Mouse (Mus musculus) MEL (cell line): ENCODE results near the gene Smim24. TPM values are rescaled to one million over a fixed set of nuclear protein-coding genes. Genes with fewer than 3 reads are reported as not detected.

Experiments
- DNase-seq: peaks from one replicate; pipeline ENCODE4 v3.0.0; 2011; ENCODE audit warnings: low read depth, low spot score
- H3K27ac ChIP-seq: 2 replicates; pipeline ENCODE4 v1.5.1; 2012; ENCODE audit warnings: low read depth, mild to moderate bottlenecking, control low read depth, low read length, moderate library complexity; ENCODE audit not compliant: control insufficient read depth
- H3K27me3 ChIP-seq, 2 experiments: fragments of 150-350 bp in 1 of 2; sonication (generic) in 1 of 2; 2 replicates each; pipeline ENCODE4 v1.6.1; 2012; ENCODE audit warnings: low read length in 2 of 2, mild to moderate bottlenecking in 2 of 2, improper control_type of control experiment in 1 of 2, moderate library complexity in 1 of 2; ENCODE audit not compliant: insufficient read depth in 2 of 2, control insufficient read depth in 1 of 2
- H3K36me3 ChIP-seq, 2 experiments: 2 replicates each; pipeline ENCODE4 v1.6.1; 2012 to 2014; ENCODE audit warnings: low read length in 2 of 2, improper control_type of control experiment in 1 of 2, inconsistent platforms in 1 of 2, mild to moderate bottlenecking in 1 of 2; ENCODE audit not compliant: insufficient read depth in 2 of 2, control insufficient read depth in 1 of 2
- H3K4me1 ChIP-seq, 2 experiments: fragments of 150-350 bp in 1 of 2; sonication (generic) in 1 of 2; 2 replicates each; pipeline ENCODE4 v1.6.1; 2012; ENCODE audit warnings: low read length in 2 of 2, improper control_type of control experiment in 1 of 2, mild to moderate bottlenecking in 1 of 2; ENCODE audit not compliant: insufficient read depth in 2 of 2, control insufficient read depth in 1 of 2
- H3K4me3 ChIP-seq, 2 experiments: fragments of 150-350 bp in 1 of 2; sonication (generic) in 1 of 2; 2 replicates each; pipeline ENCODE4 v1.5.1; 2012; ENCODE audit warnings: low read depth in 2 of 2, low read length in 2 of 2, mild to moderate bottlenecking in 2 of 2, moderate library complexity in 2 of 2, control low read depth in 1 of 2, improper control_type of control experiment in 1 of 2; ENCODE audit not compliant: control insufficient read depth in 1 of 2, insufficient read depth in 1 of 2
- H3K79me2 ChIP-seq: 2 replicates; pipeline ENCODE4 v1.6.1; 2012; ENCODE audit warnings: mild to moderate bottlenecking, low read length, moderate library complexity; ENCODE audit not compliant: control insufficient read depth, poor library complexity, insufficient read depth
- H3K9ac ChIP-seq: 2 replicates; pipeline ENCODE4 v1.6.1; 2012; ENCODE audit warnings: low read depth, mild to moderate bottlenecking, control low read depth, low read length, moderate library complexity; ENCODE audit not compliant: control insufficient read depth, poor library complexity, severe bottlenecking
- H3K9me3 ChIP-seq: fragments of 150-350 bp; sonication (generic); replicated peaks from 2 replicates; pipeline ENCODE4 v1.6.1; 2012; ENCODE audit warnings: mild to moderate bottlenecking, low read length, improper control_type of control experiment, moderate library complexity; ENCODE audit not compliant: insufficient read depth
- CHD1 ChIP-seq: IDR thresholded peaks from 2 replicates; pipeline ENCODE4 v1.6.1; 2012; ENCODE audit warnings: low read depth, mild to moderate bottlenecking, inconsistent platforms, low read length, improper control_type of control experiment
- E2F4 ChIP-seq: IDR thresholded peaks from 2 replicates; pipeline ENCODE4 v1.6.1; 2011; ENCODE audit warnings: low read depth, low read length, improper control_type of control experiment, borderline replicate concordance
- EP300 ChIP-seq, 2 experiments: IDR thresholded peaks; 2 replicates each; pipeline ENCODE4 v1.6.1; 2011; ENCODE audit warnings: improper control_type of control experiment in 2 of 2, low read length in 2 of 2, low read depth in 1 of 2, mild to moderate bottlenecking in 1 of 2
- ETS1 ChIP-seq: IDR thresholded peaks from 2 replicates; pipeline ENCODE4 v1.6.1; 2012; ENCODE audit warnings: low read depth, mild to moderate bottlenecking, inconsistent platforms, low read length, improper control_type of control experiment, moderate library complexity
- GABPA ChIP-seq: IDR thresholded peaks from 2 replicates; pipeline ENCODE4 v1.6.1; 2012; ENCODE audit warnings: low read depth, mild to moderate bottlenecking, inconsistent platforms, low read length, improper control_type of control experiment, moderate library complexity
- HCFC1 ChIP-seq: IDR thresholded peaks from 2 replicates; pipeline ENCODE4 v1.6.1; 2012; ENCODE audit warnings: low read depth, mild to moderate bottlenecking, inconsistent platforms, low read length, improper control_type of control experiment, moderate library complexity
- JUND ChIP-seq: IDR thresholded peaks from 2 replicates; pipeline ENCODE4 v1.6.1; 2011; ENCODE audit warnings: low read depth, mild to moderate bottlenecking, improper control_type of control experiment, low read length
- KAT2A ChIP-seq: conservative IDR thresholded peaks from 2 replicates; pipeline ENCODE4 v1.6.1; 2012; ENCODE audit warnings: low read depth, low read length, improper control_type of control experiment, inconsistent platforms
- MAX ChIP-seq: IDR thresholded peaks from 2 replicates; pipeline ENCODE4 v1.6.1; 2011; ENCODE audit warnings: low read length, improper control_type of control experiment
- MEF2A ChIP-seq: IDR thresholded peaks from 2 replicates; pipeline ENCODE4 v1.6.1; 2014; ENCODE audit warnings: low read depth, mild to moderate bottlenecking, inconsistent platforms, low read length, improper control_type of control experiment; ENCODE audit not compliant: poor library complexity, insufficient replicate concordance, severe bottlenecking; ENCODE audit errors: extremely low read depth
- MXI1 ChIP-seq: IDR thresholded peaks from 2 replicates; pipeline ENCODE4 v1.6.1; 2011; ENCODE audit warnings: mild to moderate bottlenecking, low read depth, low read length, improper control_type of control experiment
- MYC ChIP-seq: IDR thresholded peaks from 2 replicates; pipeline ENCODE4 v1.6.1; 2011; ENCODE audit warnings: low read depth, mild to moderate bottlenecking, low read length, improper control_type of control experiment, moderate library complexity
- NELFE ChIP-seq: IDR thresholded peaks from 2 replicates; pipeline ENCODE4 v1.6.1; 2011; ENCODE audit warnings: low read depth, low read length, improper control_type of control experiment
- POLR2AphosphoS2 ChIP-seq: IDR thresholded peaks from 2 replicates; pipeline ENCODE4 v1.6.1; 2011; ENCODE audit warnings: low read length, improper control_type of control experiment
- POLR2AphosphoS5 ChIP-seq: IDR thresholded peaks from 2 replicates; pipeline ENCODE4 v1.6.1; 2012; ENCODE audit warnings: low read depth, borderline replicate concordance, mild to moderate bottlenecking, inconsistent platforms, low read length, moderate library complexity, mixed read lengths
- SMC3 ChIP-seq: IDR thresholded peaks from 2 replicates; pipeline ENCODE4 v1.6.1; 2011; ENCODE audit warnings: low read depth, low read length, improper control_type of control experiment
- TBP ChIP-seq: IDR thresholded peaks from 2 replicates; pipeline ENCODE4 v1.8.0; 2011; ENCODE audit warnings: low read depth, low read length, improper control_type of control experiment
- TCF12 ChIP-seq: IDR thresholded peaks from 2 replicates; pipeline ENCODE4 v1.6.1; 2014; ENCODE audit warnings: low read depth, mild to moderate bottlenecking, inconsistent platforms, low read length, improper control_type of control experiment, moderate library complexity
- UBTF ChIP-seq: IDR thresholded peaks from 2 replicates; pipeline ENCODE4 v1.6.1; 2012; ENCODE audit warnings: low read depth, mild to moderate bottlenecking, inconsistent platforms, low read length, improper control_type of control experiment, moderate library complexity, borderline replicate concordance; ENCODE audit not compliant: insufficient read depth
- USF1 ChIP-seq: IDR thresholded peaks from 2 replicates; pipeline ENCODE4 v1.6.1; 2014; ENCODE audit warnings: low read depth, mild to moderate bottlenecking, inconsistent platforms, low read length, improper control_type of control experiment, moderate library complexity
- USF2 ChIP-seq, 2 experiments: IDR thresholded peaks; 2 replicates each; pipeline ENCODE4 v1.6.1; 2011 to 2012; ENCODE audit warnings: improper control_type of control experiment in 2 of 2, low read length in 2 of 2, borderline replicate concordance in 1 of 2, inconsistent platforms in 1 of 2, low read depth in 1 of 2, mild to moderate bottlenecking in 1 of 2; ENCODE audit not compliant: insufficient read depth in 1 of 2
- ZC3H11A ChIP-seq: IDR thresholded peaks from 2 replicates; pipeline ENCODE4 v1.6.1; 2012; ENCODE audit warnings: low read depth, mild to moderate bottlenecking, inconsistent platforms, low read length, improper control_type of control experiment
- ZKSCAN1 ChIP-seq: IDR thresholded peaks from 2 replicates; pipeline ENCODE4 v1.6.1; 2012; ENCODE audit warnings: low read depth, mild to moderate bottlenecking, inconsistent platforms, low read length, improper control_type of control experiment, moderate library complexity
- ZMIZ1 ChIP-seq: IDR thresholded peaks from 2 replicates; pipeline ENCODE4 v1.6.1; 2012; ENCODE audit warnings: low read depth, mild to moderate bottlenecking, inconsistent platforms, low read length, improper control_type of control experiment, moderate library complexity
- ZNF384 ChIP-seq: IDR thresholded peaks from 2 replicates; pipeline ENCODE4 v1.6.1; 2012; ENCODE audit warnings: low read depth, mild to moderate bottlenecking, inconsistent platforms, low read length, improper control_type of control experiment
- polyA plus RNA-seq, 2 experiments: library from polyadenylated mRNA; stranded (reverse) in 1 of 2; unstranded in 1 of 2; fragments of >175 nt in 1 of 2; fragments of >200 nt in 1 of 2; gene quantifications; 2 replicates each; pipeline versions ENCODE4 v1.2.1 to v1.2.4; 2012; ENCODE audit warnings: low replicate concordance in 2 of 2, low read depth in 1 of 2; ENCODE audit not compliant: insufficient read length in 2 of 2, insufficient read depth in 1 of 2, missing spikeins in 1 of 2
- total RNA-seq: library from RNA; depleted of rRNA; stranded (reverse); fragments of 300-350 nt; gene quantifications from 2 replicates; pipeline ENCODE4 v1.2.3, GENCODE M21; 2012

The Smim24 gene
- total and polyA plus RNA-seq, 3 experiments: 6.7 to 29.5 TPM; not detected in 1

GRCm38 (mm10) chr10:81387716-81388115, 5.1 kb upstream of the Smim24 start:
- H3K4me3 ChIP-seq: no peak overlapping the region
- no peak for TF ChIP-seq SMC3
- TF ChIP-seq MYC: no peak
- TF ChIP-seq MAX: no peak
- no peak for TF ChIP-seq POLR2AphosphoS5
- no peak for TF ChIP-seq POLR2AphosphoS2
- TF ChIP-seq MXI1: no peak
- no peak for TF ChIP-seq ETS1
- TF ChIP-seq UBTF: no peak
- TF ChIP-seq KAT2A: no peak
- no peak for TF ChIP-seq USF2 (IDR thresholded peaks at IDR 0.05; ENCODE audit: borderline replicate concordance in 1 of 2, insufficient read depth in 1 of 2, low read depth in 1 of 2, low read length in 2 of 2)
- no peak for TF ChIP-seq TBP
- TF ChIP-seq MEF2A: no peak
- no peak for TF ChIP-seq CHD1
- no peak for TF ChIP-seq GABPA
- no peak for TF ChIP-seq ZC3H11A
- no peak for TF ChIP-seq JUND
- TF ChIP-seq USF1: no peak
- TF ChIP-seq, all 39 proteins: peak for 0
- Histone ChIP-seq H3K36me3 (peaks cover 0 to 11% of the 10 kb centered on the region in 2 experiments; a peak in 2 of 4 replicates), H3K4me1 (peaks cover 4 to 18% of the 10 kb centered on the region in 2 experiments), H3K27me3 (no peaks in the 10 kb centered on the region), H3K9me3 (no peaks in the 10 kb centered on the region), H3K9ac (no peak overlapping the region), H3K27ac (no peak overlapping the region), H3K79me2 (peaks cover 17% of the 10 kb centered on the region)
- DNase-seq: no peak

GRCm38 (mm10) chr10:81388505-81389055, 4.3 kb upstream of the Smim24 start, which contains the start of gene Gm48552:
Gene Gm48552 (plus strand): TSS chr10:81389005.
- H3K27me3 ChIP-seq: no peaks in the 10 kb centered on the region
- H3K36me3 ChIP-seq: peaks cover 0 to 4% of the 10 kb centered on the region in 2 experiments; a peak in 1 of 4 replicates
- H3K4me1 ChIP-seq: peaks cover 3 to 17% of the 10 kb centered on the region in 2 experiments; a peak in 3 of 4 replicates
- H3K27ac ChIP-seq: no peak within 1 kb of the TSS
- no peak for TF ChIP-seq TBP
- TF ChIP-seq ZNF384: no peak
- TF ChIP-seq E2F4: no peak
- no peak for TF ChIP-seq SMC3
- no peak for TF ChIP-seq TCF12
- TF ChIP-seq HCFC1: no peak
- no peak for TF ChIP-seq KAT2A
- TF ChIP-seq ZKSCAN1: no peak
- no peak for TF ChIP-seq MYC
- no peak for TF ChIP-seq POLR2AphosphoS2
- TF ChIP-seq EP300 (IDR thresholded peaks at IDR 0.05; ENCODE audit: low read depth in 1 of 2, low read length in 2 of 2): no peak
- TF ChIP-seq JUND: no peak
- TF ChIP-seq USF1: no peak
- no peak for TF ChIP-seq MAX
- no peak for TF ChIP-seq NELFE
- no peak for TF ChIP-seq ZMIZ1
- no peak for TF ChIP-seq USF2 (IDR thresholded peaks at IDR 0.05; ENCODE audit: borderline replicate concordance in 1 of 2, insufficient read depth in 1 of 2, low read depth in 1 of 2, low read length in 2 of 2)
- DNase-seq: no peak
- no peak within 1 kb of the TSS for H3K9ac ChIP-seq
- H3K9me3 ChIP-seq: no peaks in the 10 kb centered on the region
- no peak within 1 kb of the TSS for H3K4me3 ChIP-seq
- H3K79me2 ChIP-seq: peaks cover 17% of the 10 kb centered on the region
